Mouse (Mus musculus): ENCODE measurements at regions not wholly inside any gene's neighbourhood (a gene's known extent, or its start where the extent isn't known, plus 50 kb on each side); places are given as distances from the start of the nearest gene placed in this dataset.

GRCm38 (mm10) chr9:12692329-12692728, 553.3 kb downstream of the Jrkl start:
- no peak for TF ChIP-seq POLR2A (IDR thresholded peaks at IDR 0.05; ENCODE audit: extremely low read depth, insufficient read depth, low read length)
- TF ChIP-seq CTCF (IDR thresholded peaks at IDR 0.05; ENCODE audit: extremely low read depth, insufficient read depth, low read length) = 0 out of 2 replicates have a peak, but pooled peaks have one; percentile 10
- no peaks in the 10 kb centered on the region for H3K4me1 ChIP-seq (ENCODE audit: control insufficient read depth, insufficient read depth, low read length)
- H3K4me3 ChIP-seq (ENCODE audit: insufficient read depth, low read length) = no peak overlapping the region
- H3K27ac ChIP-seq (ENCODE audit: insufficient read depth, low read length) = no peak overlapping the region

DNA sequence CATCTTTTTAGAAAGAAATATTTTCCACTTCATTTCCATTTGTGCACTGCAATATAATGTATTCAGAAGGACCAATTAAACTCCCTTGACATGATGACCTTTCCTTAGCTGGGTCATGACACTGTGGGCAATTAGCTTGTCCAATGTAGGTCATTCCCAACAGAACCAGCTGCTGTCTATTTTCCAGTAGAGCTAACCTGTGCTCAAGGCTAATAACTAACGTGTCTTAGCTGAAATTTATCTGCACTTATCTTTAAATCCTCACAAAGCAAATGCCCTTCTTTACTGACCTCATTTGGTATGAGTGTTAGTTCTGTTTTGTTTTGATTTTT, 554.7 kb downstream of the Jrkl start:
- Histone ChIP-seq H3K27ac (ENCODE audit: insufficient read depth, low read length) (no peak overlapping the region), H3K4me1 (ENCODE audit: control insufficient read depth, insufficient read depth, low read length) (no peaks in the 10 kb centered on the region), H3K4me3 (ENCODE audit: insufficient read depth, low read length) (no peak overlapping the region)
- no peak for TF ChIP-seq POLR2A (IDR thresholded peaks at IDR 0.05; ENCODE audit: extremely low read depth, insufficient read depth, low read length)
- TF ChIP-seq CTCF (IDR thresholded peaks at IDR 0.05; ENCODE audit: extremely low read depth, insufficient read depth, low read length) = no peak

- TF ChIP-seq POLR2A (IDR thresholded peaks at IDR 0.05; ENCODE audit: extremely low read depth, insufficient read depth, low read length) (no peak), CTCF (IDR thresholded peaks at IDR 0.05; ENCODE audit: extremely low read depth, insufficient read depth, low read length) (no peak)
- Histone ChIP-seq H3K27ac (ENCODE audit: insufficient read depth, low read length) (no peak overlapping the region), H3K4me3 (ENCODE audit: insufficient read depth, low read length) (no peak overlapping the region), H3K4me1 (ENCODE audit: control insufficient read depth, insufficient read depth, low read length) (no peaks in the 10 kb centered on the region)
These were observed 555.3 kb downstream of the Jrkl start for GRCm38 (mm10) chr9:12690182-12690947.

Data from cortical plate, adult 2 months (tissue).